Mouse (Mus musculus): Measurements from ENCODE around the gene Ncmap.

The Ncmap gene

DNA sequence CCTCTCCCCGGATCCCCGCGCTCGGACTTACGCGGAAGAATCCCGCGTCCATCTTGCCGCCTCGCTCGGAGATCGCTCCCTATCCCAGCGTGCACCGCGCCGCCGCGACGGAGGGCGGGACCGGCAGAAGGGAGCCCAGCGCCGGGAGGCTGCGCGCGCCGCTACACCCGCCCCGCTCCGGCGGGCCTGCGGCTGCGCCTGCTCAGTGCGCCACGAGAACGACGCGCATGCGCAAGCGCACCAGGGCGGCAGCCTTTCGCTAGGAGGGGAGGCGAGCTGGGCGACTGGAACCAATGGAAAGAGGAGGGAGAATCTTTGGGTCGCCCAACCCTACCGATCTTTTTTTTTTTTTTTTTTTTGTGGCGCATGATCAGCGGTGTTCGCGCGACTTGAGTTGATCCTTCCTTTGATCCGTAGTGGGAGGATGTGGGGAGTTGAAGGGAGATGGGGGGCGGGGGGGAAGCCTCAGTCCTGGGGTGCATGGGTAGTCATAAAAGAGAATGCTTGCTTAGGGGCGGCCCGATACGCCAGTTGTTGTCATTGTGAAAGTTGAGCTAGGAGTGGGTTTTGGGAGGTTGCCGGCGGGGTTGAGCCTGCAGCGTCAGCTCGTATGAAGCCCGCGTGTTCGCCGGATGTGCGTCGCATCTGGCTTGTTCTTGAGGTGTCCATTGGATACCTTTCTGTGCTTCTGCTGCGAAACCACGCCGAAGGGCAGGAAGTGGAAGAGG is 44.8 kb downstream of the Ncmap start, which contains the start of gene Srrm1:
Gene Srrm1 (minus strand): TSS at position 256 of the 728 bp plus-strand sequence.
- in situ Hi-C loops (cut with MboI, MseI): loop anchor here (5.0 kb wide), 1 partner anchor 81 kb away; the partner anchor contains the start of gene Clic4

DNA sequence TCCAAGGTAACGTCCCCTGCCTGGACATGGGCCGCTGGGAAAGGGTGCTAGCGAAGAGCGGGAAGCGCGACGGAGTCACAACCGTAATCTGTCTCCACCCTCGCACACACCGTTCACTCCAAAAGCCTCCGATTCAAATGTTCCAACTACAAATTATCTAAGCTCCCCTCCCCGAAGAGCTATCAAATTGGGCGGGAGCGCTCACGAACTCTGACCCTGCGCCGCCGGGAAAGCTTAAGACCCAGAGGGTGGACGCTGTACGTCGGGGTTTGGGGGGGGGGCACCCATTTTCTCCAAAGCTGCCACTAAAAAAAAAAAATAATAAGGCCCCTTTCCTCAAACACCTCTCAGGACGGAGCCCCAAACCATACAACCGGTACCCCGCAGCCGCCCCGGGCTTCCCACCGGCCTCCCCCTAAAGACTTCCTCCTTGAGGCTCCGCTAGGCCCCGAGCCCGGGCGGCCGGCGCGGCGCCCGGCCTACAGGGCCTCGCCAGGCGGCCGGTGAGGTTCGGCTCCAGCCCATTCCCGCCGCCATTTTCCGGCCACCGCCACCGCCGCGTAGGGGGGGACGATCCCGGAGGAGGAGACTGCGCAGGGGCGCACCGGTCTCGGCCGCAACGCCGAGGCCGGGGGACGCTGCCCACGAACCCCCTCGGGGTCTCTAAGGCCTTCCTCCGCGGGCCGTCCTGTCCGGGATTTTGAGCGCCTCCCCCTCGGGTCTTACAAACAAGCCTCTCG is 45.5 kb downstream of the Ncmap start:
- in situ Hi-C loops (cut with MboI, MseI): loop anchor here (5.0 kb wide), 1 partner anchor 80 kb away; the partner anchor contains the start of gene Clic4

DNA sequence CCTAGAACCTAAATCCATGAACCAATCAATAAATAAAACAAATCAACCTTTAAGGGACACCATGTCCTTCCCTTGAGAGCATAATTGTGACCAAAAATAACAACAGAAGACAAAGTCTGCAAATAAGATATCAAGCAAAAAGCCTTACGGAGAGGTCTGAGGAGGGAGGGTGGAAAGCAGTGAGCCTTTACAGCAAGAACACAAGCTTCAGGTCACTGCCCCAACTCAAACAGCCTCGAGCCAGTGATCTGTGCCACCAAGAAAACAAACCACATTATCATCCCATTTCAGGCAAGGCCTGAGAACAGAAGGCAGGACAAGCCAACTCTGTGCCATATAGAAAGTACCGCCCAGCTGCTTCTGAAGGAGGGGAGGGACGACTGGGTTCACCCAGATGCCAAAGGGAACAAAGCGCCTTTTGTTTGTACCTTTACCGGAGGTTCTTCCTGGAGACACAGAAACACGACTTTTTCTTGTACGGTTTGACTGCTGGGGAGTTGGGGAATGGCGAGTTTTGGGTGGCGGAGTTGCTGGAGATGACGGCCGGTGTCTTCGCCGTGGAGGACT is 60.6 kb downstream of the Ncmap start:
- in situ Hi-C loops (cut with MboI, MseI): no loop called here

DNA sequence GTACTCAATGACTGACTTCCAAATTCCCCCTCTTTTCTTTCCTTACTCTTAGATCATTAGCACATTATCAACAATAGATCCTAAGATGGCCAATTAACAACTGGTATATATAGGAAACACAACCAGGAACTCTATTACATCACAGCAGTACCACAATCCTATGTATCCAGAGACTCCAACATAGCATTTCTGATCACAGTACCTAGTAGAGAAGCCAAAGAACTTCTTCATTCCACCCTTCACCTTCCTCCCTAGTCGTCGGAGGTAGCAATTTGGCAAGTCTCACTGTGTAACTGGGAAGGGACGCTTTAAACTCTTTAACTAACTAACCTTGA is 62.0 kb downstream of the Ncmap start:
- in situ Hi-C loops (cut with MboI, MseI): no loop called here

DNA sequence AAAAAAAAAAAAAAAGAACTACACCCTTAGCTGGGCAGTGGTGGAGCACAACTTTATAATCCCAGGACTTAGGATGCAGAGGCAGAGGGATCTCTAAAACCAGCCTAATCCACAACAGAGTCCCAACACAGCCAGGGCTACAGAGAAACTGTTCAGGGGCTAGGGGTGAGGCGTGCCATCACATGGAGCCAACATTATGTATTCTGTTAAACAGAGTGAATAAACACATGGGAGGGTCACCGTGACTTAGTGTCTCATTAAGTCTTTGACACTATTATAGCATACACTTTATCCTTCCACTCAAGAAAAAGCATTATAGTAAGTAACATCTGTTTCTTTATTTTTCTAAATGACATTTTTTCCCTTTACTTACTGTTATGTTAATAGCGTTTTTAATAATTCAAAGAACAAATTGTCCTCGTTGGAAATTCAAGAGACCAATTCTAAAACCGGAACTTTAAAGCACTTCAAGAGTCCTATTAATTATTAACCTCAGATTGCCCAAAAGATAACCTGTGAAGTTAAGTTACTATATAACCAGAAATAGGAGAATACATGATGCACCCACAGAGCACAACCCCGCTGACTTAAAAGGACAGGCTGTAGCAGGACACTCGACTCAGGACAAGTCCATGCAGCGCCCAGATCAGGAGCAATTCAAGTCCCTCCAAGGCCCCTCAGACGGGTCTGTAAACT is 62.6 kb downstream of the Ncmap start:
- in situ Hi-C loops (cut with MboI, MseI): no loop called here

DNA sequence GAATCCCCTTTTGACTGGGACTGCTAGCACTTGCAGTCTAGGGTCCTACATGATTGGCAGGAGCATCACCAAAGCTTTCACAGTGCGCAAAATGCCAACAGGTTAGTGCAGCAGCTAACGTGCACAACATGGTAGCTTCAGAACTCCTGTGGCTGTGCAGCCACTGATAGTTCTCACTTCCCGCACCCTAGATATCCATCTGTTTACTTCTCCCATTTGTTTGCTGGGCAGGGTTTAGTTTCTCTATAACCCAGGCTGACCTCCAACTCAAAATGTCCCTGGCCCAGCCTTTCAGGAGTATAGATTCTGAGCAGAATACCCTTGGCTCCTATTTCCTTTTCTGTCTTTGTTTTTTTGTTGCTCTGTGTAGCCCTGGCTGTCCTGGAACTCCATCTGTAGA is 71.6 kb downstream of the Ncmap start:
- in situ Hi-C loops (cut with MboI, MseI): no loop called here

DNA sequence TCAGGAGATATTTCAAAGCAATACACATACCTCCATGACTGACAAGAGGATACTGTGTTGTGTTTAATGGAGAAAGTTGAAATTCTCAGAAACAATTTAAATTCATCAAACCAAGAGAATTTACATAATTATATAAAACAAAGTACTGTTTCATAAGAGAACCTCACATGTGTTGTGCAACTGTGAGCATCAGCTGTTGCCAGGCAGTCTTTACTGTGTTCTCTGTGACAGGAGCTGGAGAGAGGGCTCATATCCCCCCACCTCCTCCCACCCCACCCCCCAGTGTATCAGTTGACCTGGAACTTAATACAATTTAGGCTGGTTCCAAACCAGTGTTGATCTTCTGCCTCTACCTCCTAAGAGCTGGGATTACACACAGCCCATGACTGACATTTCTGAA is 72.0 kb downstream of the Ncmap start:
- in situ Hi-C loops (cut with MboI, MseI): no loop called here

DNA sequence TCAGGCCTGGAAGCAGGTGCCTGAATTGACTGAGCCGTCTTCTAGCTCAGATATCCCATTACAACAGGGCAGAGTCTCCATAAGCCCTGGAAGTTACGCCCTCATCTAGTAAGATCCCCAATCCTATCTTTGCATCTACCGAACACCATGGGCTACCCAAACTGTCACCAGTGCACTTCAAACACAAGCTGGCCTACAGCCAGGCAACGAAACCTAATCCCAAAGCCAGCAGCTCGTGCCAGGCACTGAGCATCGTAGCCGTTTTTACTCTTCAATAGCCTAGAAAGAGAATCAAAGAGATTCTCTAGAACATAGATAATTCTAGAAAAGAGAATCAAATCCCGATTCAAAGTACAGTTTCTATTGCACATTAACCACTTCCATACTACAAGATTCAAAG is 75.0 kb downstream of the Ncmap start:
- in situ Hi-C loops (cut with MboI, MseI): no loop called here
